Mouse (Mus musculus) cerebellum, postnatal 4 days (tissue): ENCODE data around the gene Tmem109.

Source experiments
- DNase-seq, 2 experiments: peaks; one replicate each; pipeline ENCODE4 v3.0.0; 2022; ENCODE audit warnings: low spot score in 2 of 2, mixed read lengths in 1 of 2

Tmem109 gene

DNA sequence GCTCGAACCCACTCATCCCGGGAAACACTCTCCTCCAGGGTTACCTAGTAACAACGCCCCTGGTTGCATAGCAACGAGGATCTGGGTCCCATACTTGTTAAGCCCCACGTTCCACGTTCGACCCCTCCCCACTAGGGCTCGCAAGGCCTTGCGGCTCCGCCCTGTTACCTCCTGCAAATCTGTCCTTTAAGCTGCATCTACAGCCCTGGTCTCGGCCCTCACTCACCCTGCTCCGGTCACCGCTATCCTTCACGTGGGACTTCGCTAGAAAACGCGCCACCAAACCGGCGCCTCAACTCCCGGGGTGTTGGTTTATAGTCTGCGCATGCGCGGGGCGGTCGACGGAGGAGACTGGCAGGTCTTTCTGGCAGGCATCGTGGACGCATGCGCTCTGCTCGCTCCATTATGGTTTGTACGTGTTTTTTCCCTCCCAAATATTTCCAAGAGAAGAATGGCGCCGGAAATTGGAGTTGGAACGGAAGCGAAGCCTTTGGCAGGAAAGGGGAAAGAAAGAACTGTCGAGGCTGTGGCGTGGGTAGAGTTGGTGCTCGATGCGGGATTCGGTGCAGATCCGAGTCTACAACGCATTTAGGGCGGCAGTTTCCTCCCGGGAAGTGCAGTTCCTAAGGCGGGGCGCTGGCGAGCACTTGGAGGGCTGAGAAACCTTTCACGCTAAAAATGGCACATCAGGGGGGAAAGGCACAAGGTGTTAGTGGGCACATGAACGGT lies at the start of gene Tmem109:
Gene Tmem109, minus strand, starts transcription at position 576 of the 729 bp plus-strand sequence.
- DNase-seq, result peak; percentile 79 to 91

DNA sequence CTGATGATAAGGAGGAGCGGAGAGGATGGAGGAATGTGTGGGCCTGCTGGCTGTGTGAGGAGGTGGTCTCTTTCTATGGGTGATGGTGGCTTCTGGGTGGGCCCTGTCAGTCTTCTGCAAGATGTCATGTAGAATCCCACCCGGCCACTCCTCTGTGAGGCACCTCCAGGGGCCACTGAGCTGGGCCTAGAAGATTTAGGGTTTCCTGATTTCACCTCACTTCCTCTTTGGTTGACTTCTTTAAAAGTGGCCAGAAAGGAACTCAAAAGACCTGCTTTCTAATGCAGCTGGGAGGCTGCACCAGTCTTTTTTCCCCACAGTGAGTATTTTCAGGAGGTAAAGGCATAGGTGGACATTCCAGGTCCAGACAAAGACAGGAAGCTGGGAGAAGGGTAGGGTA lies 48.8 kb upstream of the Tmem109 start:
- no peak for DNase-seq

DNA sequence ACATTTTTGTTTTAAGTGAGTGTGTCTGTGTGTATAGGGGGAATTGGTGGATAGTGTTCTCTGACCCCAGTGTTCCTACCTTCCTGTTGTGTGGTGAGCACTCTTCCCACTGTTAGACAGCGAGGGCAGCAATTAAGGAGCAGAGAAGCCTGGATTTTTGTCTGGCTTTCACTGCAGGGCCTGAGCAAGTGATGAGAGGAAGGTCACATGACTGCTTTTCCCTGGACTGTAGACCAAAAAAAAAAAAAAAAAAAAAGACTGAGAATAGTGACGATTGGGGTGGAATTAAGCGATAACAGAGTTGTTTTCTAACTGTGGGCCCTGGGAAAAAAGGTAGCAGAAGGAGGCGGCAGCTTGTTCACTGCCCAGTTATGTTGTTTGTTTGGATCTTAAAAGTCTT lies 44.9 kb upstream of the Tmem109 start:
- DNase-seq, result no peak

DNA sequence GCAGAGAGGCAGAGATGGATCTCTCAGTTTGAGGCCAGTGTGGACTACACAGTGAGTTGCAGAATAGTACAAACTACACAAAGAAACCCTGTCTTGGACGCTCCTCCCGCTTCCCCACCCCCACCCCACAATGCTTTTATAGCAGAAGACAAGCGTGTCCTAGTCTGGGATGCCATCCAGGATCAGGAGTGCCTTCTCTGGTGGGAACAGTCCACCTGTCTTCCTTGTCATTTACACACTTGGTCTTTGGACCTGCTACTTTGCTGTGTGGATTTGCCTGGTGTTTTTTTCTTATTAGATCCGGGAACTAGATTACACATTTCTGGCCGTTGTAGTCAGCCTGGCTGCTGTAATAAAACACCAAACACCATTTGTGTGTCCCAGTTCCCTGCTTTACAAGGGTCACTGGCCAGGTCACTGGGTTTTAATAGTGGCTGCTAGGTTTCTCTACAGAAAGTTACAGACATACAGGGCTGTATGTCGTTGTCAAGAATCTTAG lies 44.4 kb upstream of the Tmem109 start:
- no peak for DNase-seq

DNA sequence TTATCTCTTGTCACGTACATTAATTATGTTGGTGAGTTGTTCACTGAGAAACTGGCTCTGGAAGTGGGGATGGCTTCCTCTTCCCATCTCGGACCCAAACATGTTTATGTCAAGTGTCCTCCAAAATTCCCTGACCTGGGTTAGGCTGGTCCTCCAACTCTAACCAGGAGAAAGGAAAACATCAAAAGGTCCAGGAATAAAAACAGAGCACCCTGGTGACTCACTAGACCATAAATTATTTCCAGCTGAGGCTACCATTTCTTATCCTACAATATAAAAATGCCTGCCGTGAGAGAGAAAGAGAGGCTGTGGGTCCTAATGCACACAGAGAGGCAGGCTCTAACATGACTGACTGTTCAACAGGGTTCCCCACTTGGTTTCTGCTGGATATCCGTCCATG lies 42.4 kb upstream of the Tmem109 start:
- DNase-seq, result no peak

DNA sequence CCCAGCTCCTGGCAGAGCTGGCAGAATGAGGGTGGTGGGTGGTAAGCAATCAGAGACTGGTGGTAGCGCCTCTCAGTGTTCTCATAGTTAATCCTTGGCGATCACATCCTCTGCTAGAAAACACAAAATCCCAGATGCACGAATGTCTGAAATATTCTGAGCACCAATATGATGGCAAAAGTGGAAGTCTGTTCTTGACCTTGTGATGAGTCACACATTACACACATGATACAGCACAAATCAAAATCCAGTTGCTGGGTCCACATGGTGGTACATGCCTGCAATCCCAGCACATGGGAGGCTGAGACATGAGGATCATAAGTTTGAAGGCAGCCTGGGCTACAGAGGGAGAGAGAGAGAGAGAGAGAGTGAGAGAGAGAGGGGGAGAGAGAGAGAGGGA lies 39.3 kb upstream of the Tmem109 start:
- no peak for DNase-seq

DNA sequence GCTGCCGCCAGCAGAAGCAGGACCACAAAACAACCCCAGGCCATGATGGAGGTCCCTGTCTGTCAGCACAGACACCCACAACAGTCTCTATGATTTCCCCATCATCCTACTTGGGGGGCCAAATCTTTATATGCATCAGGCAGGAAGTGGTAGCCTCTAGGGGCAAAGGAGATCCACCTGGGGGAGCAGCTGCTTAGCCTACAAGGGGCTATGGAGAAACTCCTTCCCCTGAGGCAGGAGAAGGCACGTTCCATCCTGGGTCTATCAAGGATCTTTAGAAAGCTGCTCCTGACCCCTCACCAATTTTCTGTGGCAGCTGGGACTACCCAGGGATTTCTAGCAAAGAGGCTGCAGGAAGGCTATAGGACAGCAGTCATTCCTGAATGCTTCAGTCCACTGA lies 38.7 kb upstream of the Tmem109 start, which contains the start of gene Zp1:
Gene Zp1, minus strand, starts transcription at position 101 of the 400 bp plus-strand sequence.
- DNase-seq, result no peak

DNA sequence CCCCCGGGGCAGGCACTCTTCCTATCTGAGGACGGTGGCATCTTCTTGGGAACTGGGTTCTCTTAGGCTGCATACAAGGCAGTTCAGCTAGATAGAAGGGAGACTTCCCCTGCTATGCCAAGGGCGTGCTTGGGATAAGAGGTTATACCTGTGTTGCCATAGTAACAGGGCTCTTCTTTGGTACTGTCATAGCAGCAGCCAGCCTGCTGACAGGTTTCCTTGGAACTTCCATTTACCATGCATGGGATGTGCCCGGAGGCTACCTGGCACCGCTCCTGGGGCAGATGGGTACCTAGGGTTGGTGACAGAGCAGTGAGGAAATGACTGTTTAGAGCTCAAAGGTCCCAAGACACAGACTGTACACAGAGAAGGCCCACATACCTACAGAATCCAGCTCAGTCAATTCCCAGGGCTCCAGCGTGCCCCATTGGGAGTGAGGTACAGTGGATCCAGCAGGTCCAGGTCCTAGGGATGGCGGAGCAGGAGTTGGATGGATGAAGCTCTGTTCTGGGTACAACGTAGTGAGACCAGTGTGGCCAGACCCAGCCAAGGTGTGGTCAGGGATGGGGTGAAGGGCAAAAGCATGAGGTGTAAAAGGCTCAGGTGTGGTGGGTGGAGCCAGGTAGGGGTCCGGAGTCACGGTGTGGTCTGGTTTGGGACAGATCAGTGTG lies 36.7 kb upstream of the Tmem109 start:
- no peak for DNase-seq

DNA sequence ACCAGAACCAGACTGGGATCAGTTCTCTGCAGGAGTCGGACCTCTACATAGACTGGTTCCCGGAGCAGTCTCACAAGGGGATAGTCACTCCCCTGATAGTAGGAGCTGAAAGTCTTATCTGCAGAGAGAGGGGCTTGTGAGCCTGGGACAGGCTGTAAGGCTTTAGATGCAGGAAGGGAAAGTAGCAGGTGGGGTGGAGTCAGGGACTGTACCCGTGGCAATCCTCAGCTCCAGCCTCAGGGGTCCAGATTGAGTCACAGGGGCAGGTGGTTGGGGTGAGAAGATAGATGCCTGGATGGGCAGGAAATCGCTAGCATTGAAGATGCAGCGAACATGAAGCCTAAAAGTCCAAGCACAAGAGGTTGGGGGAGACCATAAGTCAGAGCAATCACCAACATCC lies 34.7 kb upstream of the Tmem109 start:
- no peak for DNase-seq

DNA sequence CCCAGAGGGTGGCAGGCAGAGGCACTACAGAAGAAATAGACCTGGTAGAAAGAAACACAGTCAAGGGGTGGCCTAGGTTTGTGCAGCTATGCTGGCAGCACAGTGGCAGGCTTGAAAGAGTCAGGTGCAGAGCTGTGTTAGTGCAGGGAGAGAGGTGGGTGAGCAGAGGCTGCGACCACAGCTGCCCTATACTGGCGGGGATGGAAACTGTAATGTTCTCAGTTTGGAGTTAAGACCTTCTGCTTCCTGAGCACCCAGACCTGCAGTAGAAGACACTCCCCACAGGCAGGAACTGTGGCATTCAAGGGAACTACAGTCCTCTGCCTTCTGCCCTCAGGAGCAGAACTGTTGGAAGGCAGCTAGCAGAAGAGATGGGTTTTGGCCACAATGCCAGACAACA lies 33.1 kb upstream of the Tmem109 start:
- DNase-seq, result no peak

DNA sequence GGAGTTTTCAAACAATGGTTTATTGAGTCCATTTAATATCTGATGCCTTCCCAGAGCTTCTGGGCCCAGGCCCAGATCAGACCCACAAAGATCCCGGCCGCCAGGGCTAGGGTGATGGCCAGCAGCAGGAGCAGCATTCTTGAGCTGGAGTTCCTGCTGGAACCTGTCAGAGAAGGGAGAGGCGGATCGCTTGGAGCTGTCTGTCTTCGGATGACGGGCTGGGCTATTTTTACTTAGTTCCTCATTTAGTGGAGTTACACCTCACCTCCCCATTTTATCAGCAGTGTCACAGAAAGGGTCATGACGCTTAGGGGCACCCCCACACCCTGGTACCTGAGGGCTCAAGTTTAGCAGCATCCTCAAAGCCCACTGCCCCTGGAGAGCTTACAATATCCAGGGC lies 32.5 kb upstream of the Tmem109 start:
- DNase-seq, result no peak

DNA sequence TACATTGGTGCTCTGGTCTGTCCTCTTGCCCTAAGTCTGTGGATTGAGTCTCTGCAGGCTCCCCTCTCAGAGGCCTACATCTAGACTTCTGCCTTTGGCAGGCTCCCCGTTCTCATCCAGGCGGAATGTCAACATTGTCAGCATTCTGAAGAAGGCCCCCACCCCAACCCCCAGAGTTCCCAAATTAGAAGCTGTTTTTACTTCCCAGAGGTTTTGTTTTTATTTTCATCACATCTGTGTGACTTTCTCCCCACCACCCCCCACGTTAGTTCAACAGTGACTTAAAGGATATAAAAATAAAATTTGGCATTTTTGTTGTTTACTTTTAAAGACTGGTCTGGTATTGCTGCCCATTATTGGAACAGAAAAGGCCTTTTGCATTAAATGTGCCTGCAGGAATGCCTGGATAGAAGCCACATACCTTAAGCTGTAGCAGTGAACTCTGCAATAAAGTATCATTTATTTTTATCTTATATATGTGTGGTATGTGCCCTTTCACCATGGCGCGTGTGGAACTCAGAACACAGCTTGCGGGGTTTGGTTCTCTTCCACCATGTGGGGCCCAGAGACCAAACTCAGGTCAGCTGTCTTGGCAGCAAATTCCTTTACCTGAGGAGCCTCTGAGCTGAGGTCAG lies 27.4 kb upstream of the Tmem109 start:
- no peak for DNase-seq

DNA sequence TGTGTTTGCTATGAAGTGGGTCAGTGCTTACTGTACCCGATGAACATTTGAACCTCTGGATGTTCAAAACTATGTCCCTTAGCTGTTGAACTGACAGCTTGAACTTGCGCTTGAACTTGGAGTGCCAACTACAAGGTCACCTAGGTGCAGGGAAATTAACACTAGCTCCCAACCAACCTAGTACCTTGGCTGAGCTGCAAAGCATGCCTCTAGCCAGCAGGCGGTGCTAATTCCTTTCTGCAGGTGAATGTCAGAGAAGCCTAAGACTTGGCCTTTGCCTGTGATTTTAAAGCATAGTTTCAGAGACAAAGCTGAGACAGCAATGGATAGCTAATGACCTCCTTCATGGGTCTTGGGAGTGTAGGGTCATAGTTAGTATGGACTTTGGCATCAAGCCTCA lies 26.1 kb upstream of the Tmem109 start:
- peak in 1 of 2 experiments; percentile 47 for DNase-seq

DNA sequence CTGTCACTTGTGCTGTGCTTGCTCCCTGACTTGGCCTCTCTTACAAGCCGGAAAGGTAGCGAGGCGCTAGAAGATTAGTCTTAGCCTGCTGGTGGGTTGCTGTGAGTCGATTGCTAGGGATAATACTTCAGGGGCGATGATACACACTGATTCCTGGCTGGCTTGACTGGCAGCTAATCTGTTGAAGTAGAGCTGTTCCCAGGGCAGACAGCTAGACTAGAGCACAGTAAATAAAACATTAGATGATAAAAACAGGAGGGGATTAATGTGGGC lies 23.9 kb upstream of the Tmem109 start:
- DNase-seq, result no peak

DNA sequence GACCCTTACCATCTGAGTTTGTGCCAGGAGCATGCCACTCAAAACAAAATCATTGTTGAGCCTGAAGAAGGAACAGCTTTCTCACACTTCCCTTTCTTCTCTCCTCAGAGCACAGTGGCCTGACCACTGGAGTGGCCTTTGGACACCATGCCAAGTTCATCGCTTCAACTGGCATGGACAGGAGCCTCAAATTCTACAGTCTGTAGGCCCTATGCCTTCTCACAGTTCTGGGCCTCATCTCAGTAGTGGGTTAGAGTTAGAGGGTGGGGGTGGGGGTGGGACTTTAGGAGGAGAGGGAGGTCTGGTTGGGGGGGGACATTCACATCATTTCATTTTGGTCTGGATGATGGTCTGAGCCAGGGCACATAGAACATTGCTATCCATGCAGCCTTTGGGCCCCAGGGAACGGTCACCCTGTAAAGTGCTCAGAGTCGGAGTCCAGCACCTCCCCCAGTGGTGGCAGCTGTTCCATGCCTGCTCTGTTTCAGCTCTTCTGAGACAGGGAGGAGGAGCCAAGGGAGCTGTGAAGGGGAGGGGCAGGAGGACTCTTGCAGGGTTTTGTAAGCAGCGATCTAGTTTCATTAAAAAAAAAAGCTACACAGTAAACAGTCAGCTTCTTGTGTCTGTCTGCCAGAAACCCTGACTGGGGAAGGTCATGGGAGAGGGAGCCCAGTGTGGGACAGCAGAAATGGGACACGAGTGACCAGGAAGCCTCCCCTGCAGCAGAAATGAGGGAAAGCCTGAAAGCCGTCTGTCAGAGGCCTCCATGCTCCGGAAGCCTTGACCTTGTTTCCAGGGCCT lies 23.3 kb upstream of the Tmem109 start:
- DNase-seq, result no peak

DNA sequence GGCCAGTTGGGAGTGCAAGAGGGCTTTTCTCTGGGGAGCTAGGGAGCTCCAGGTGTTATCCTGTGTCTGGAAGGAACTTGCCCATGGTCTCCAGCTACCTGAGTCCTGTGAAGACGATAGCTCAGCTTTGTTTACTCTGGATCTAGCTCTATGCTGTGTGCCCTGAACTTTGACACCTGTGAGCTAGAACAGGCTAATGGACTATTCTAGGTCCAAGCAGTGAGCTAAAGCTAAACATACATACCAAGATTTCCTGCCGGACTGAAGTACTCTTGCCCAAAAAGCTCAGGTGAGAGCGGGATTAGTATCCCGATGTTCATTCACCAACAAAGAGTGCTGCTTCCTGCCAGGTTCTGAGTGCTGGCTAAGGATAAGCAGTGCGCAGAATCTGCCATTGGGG lies 22.7 kb upstream of the Tmem109 start:
- DNase-seq, result no peak

DNA sequence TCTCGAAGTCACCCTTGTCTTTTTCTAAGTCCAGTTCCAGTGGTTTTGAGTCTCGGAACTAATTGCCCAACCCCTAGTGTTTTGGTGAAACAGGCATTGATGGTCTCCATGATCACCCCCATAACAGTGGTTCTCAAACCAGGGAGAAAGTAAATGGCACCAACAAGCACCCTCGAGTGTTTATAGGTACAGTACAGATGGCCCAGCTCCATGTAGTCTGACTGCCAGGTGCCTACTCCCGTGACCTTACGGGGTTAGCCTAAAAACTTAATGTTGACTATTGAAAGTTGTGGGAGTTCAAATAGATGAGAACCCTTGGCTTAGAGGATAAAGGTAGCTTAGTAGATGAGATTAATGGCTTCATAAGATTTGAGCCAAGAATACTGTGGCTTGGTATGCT lies 19.2 kb upstream of the Tmem109 start:
- no peak for DNase-seq

DNA sequence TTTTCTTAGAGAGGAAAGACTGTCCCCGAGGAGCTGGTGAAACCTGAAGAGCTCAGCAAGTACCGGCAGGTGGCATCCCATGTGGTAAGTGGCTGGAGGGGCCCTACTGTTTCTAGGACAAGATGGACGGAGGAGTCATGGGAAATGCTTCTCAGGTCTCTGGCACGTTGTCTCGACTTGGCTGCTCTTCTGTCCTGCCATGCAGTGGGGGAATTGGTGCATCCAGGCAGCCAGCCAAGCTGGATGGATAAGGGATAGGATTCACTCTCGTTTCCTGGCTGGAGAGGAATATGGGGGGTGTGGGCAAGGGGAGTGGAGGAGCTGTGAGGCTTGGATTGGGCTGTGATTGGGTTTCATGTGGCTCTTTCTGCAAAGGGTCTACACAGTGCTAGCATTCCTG lies 18.5 kb upstream of the Tmem109 start:
- DNase-seq, result no peak

DNA sequence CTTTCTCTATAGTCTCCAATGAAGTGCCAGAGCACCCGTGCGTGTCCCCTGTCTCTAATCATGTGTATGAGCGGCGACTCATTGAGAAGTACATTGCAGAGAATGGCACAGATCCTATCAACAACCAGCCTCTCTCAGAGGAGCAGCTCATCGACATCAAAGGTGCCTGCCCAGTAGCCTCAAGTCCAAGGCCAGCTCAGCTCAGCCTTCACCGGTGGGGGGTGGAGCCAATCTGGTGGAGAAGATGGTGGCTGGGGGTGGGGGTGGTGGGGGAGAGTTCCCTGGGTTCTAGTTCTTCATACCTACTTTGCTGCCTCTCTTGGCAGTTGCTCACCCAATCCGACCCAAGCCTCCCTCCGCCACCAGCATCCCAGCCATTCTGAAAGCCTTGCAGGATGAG lies 15.7 kb upstream of the Tmem109 start:
- DNase-seq, result no peak

DNA sequence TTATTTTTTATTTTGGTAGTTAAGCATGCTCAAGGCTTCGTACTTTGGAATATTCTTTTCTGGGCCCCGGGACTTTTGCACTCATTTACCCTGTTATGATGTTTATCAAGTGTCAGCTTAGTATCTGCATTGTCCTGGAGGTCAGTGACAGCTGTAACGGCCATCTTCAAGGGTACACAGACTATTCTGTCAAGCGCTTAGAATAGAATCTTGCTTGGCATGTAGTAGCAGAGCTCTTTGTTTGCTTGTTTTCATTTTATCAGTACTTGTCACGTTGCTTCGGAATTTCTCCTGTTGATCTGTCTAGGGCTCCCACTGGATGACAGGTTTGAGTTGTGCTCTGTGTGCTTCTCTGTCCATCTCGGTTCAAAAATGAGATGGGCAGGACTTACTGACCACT lies 15.0 kb upstream of the Tmem109 start:
- DNase-seq, result no peak

DNA sequence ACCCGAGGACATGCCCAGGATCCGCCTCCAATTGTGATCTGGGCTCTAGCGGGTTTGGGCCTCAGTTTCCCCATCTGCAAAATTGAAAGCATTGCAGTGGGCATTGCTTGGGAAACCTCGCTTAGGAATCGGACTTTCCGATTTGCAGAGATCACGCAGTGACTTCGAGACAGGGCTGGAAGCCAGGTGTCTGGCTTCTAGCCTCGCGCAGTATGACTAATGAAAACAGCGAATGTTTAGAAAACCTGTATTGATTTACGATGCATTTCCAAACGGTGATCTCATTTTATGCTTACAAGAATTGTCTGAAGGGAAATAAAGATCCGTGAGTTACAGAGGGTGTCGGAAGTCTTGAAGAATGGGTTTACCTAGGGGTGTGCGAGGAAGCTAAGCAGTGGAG lies 13.9 kb upstream of the Tmem109 start:
- DNase-seq, result no peak

DNA sequence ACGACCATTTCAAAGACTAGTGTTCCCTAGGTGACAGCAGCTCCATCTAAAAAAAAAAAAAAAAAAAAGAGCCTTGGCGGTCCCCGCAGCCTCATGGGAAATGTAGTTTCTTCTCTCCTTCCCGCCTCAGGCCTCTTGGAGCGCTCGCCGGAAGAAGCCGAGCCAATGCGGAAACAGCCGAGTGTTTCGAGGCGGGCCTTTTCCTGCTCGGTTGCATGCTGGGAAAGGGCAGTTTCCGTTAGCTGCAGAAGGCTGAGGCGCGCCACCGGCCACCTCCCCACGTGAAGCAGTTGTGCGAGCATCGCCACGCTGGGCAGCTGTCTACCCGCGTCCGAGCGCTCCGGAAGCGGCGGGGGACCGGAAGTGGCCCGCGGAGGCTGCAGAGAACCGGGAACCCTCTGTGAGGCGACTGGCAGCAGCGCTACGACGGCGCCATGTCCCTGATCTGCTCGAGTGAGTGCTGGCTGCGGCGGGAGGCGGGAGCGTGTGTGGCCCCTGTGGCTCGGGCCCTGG lies 13.3 kb upstream of the Tmem109 start, which contains the start of gene Prpf19:
Gene Prpf19, plus strand, starts transcription at position 216 of the 513 bp plus-strand sequence.
- DNase-seq, result peak; percentile 96 to 98
